In genomic region chr7:88320628-88321336, GRCm38 (mm10) we compare ENCODE assay signal across 8 mouse cellular contexts. TPM values are rescaled to one million over a fixed set of nuclear protein-coding genes. Genes with fewer than 3 reads are reported as not detected.
A peak's percentile ranks its signal among the peaks of the same experiment; 100 is the strongest.
DNase-seq lines count a peak whose midpoint lies in the region; ATAC-seq lines count a peak whose summit lies in the region.
"Had no signal": no experiment of that assay in that cellular context is flagged by ENCODE, and none has a peak within 500 bp of the region (broad histone marks: within the 10 kb centered on the region; RNA-seq: fewer than 3 reads in every experiment).

No protein-coding gene starts in this region.

- no peaks in the 10 kb centered on the region for H3K36me3 ChIP-seq in midbrain, embryonic 11.5 days (ENCODE audit: control insufficient read depth, insufficient read depth, low read length)
- H3K36me3 ChIP-seq in midbrain, embryonic 10.5 days: no peaks in the 10 kb centered on the region
- H3K36me3 ChIP-seq in stomach, embryonic 16.5 days (ENCODE audit: control insufficient read depth, insufficient read depth, low read length): no peaks in the 10 kb centered on the region
- no peaks in the 10 kb centered on the region for H3K36me3 ChIP-seq in kidney, embryonic 15.5 days
- H3K36me3 ChIP-seq: liver, embryonic 13.5 days had no signal

- H3K9ac ChIP-seq in midbrain, embryonic 11.5 days (ENCODE audit: low read length): no peak overlapping the region
- no peak overlapping the region for H3K9ac ChIP-seq in stomach, embryonic 16.5 days (ENCODE audit: low read length)
- H3K9ac ChIP-seq in kidney, embryonic 15.5 days: no peak overlapping the region
- H3K9ac ChIP-seq: liver, embryonic 13.5 days had no signal

- no peak overlapping the region for H3K4me3 ChIP-seq in midbrain, embryonic 11.5 days (ENCODE audit: low read depth, low read length)
- H3K4me3 ChIP-seq in midbrain, embryonic 10.5 days: no peak overlapping the region
- H3K4me3 ChIP-seq in stomach, embryonic 16.5 days (replicated peaks; ENCODE audit: low read length): no peak overlapping the region
- H3K4me3 ChIP-seq in kidney, embryonic 15.5 days (replicated peaks): no peak overlapping the region
- H3K4me3 ChIP-seq: liver, embryonic 13.5 days had no signal

- H3K27ac ChIP-seq in midbrain, embryonic 11.5 days (ENCODE audit: low read depth, low read length): no peak overlapping the region
- H3K27ac ChIP-seq in midbrain, embryonic 10.5 days (replicated peaks): no peak overlapping the region
- peak overlapping the region; percentile 41; the same call in 1 of the 2 replicates for H3K27ac ChIP-seq in stomach, embryonic 16.5 days (ENCODE audit: low read length)
- no peak overlapping the region for H3K27ac ChIP-seq in kidney, embryonic 15.5 days
- H3K27ac ChIP-seq: liver, embryonic 13.5 days had no signal

- no peaks in the 10 kb centered on the region for H3K4me1 ChIP-seq in midbrain, embryonic 11.5 days (ENCODE audit: control insufficient read depth, insufficient read depth, low read length)
- no peaks in the 10 kb centered on the region for H3K4me1 ChIP-seq in midbrain, embryonic 10.5 days
- peaks cover 5% of the 10 kb centered on the region; the same call in 1 of the 2 replicates for H3K4me1 ChIP-seq in stomach, embryonic 16.5 days (ENCODE audit: control insufficient read depth, insufficient read depth, low read length)
- no peaks in the 10 kb centered on the region for H3K4me1 ChIP-seq in kidney, embryonic 15.5 days
- H3K4me1 ChIP-seq: liver, embryonic 13.5 days had no signal

- ATAC-seq in midbrain, embryonic 11.5 days (ENCODE audit: low FRiP score): peak; percentile 61
- ATAC-seq in stomach, embryonic 16.5 days (ENCODE audit: insufficient read depth, low FRiP score): peak; percentile 84
- ATAC-seq in kidney, embryonic 15.5 days (replicated peaks; ENCODE audit: low FRiP score): no peak

- H3K9me3 ChIP-seq in midbrain, embryonic 11.5 days (ENCODE audit: control insufficient read depth, low read length): no peaks in the 10 kb centered on the region
- no peaks in the 10 kb centered on the region for H3K9me3 ChIP-seq in midbrain, embryonic 10.5 days (replicated peaks)
- no peaks in the 10 kb centered on the region for H3K9me3 ChIP-seq in stomach, embryonic 16.5 days (replicated peaks; ENCODE audit: control insufficient read depth, low read length)
- no peaks in the 10 kb centered on the region for H3K9me3 ChIP-seq in kidney, embryonic 15.5 days (replicated peaks)
- H3K9me3 ChIP-seq: liver, embryonic 13.5 days had no signal

- intact Hi-C loops in left cerebral cortex, postnatal 14 days (cut with DNase I): no loop called here

- H3K27me3 ChIP-seq in midbrain, embryonic 11.5 days (ENCODE audit: control insufficient read depth, insufficient read depth, low read length): no peaks in the 10 kb centered on the region
- no peaks in the 10 kb centered on the region for H3K27me3 ChIP-seq in midbrain, embryonic 10.5 days (ENCODE audit: low read depth, poor library complexity, severe bottlenecking)
- H3K27me3 ChIP-seq in stomach, embryonic 16.5 days (ENCODE audit: control insufficient read depth, insufficient read depth, low read length): no peaks in the 10 kb centered on the region
- H3K27me3 ChIP-seq in kidney, embryonic 15.5 days: no peaks in the 10 kb centered on the region
- H3K27me3 ChIP-seq: liver, embryonic 13.5 days had no signal

- no peak for DNase-seq in midbrain, embryonic 11.5 days (ENCODE audit: low spot score, missing footprints)
- DNase-seq in midbrain, embryonic 10.5 days (ENCODE audit: low spot score): no peak
- DNase-seq in frontal cortex, postnatal 25 days (ENCODE audit: low spot score in 2 of 2): peak; percentile 8 to 23
- peak; percentile 66 to 78 for DNase-seq in left cerebral cortex, postnatal 14 days (ENCODE audit: low spot score in 2 of 2)
- DNase-seq in adrenal gland, adult 8-10 months: no peak
- DNase-seq: liver, embryonic 13.5 days had no signal

- no peak overlapping the region for H3K4me2 ChIP-seq in midbrain, embryonic 11.5 days
- peak overlapping the region; percentile 3; the same call in 1 of the 2 replicates for H3K4me2 ChIP-seq in stomach, embryonic 16.5 days (ENCODE audit: low read depth, low read length)
- H3K4me2 ChIP-seq in kidney, embryonic 15.5 days: no peak overlapping the region
- H3K4me2 ChIP-seq: liver, embryonic 13.5 days had no signal

- WGBS in midbrain, embryonic 11.5 days: 73% methylated on average over 12 of the region's 12 CpGs
- WGBS in midbrain, embryonic 10.5 days: 87% methylated on average over 12 of the region's 12 CpGs
- WGBS in stomach, embryonic 16.5 days: 22% methylated on average over 12 of the region's 12 CpGs
- WGBS in kidney, embryonic 15.5 days: 74% methylated on average over 12 of the region's 12 CpGs

RNA-seq across cellular contexts. Expression of gene Ctsc, which starts 42.9 kb away (rescaled TPM):
- polyA plus RNA-seq in midbrain, embryonic 11.5 days (2014; fragmentation: Nextera tagmentation; extraction: Ambion mirVana): 20.0 and 22.8 TPM in 2 replicates
- 20.2 and 20.6 TPM in 2 replicates for polyA plus RNA-seq in midbrain, embryonic 10.5 days (2016; fragmentation: Nextera tagmentation; extraction: Ambion mirVana)
- 10 to 100 TPM; 10.3 TPM for total RNA-seq in left cerebral cortex, postnatal 14 days (2021)
- 141 and 144 TPM in 2 replicates for polyA plus RNA-seq in stomach, embryonic 16.5 days (2015; fragmentation: Nextera tagmentation; extraction: Ambion mirVana)
- 10 to 100 TPM; 23.2 to 52.5 (median 37.9) TPM for total RNA-seq in adrenal gland, adult 8-10 months (2022)
- polyA plus RNA-seq in kidney, embryonic 15.5 days (2015; fragmentation: Nextera tagmentation; extraction: Ambion mirVana): 36.2 and 37.7 TPM in 2 replicates

Comparison
In these comparisons a context has a peak if more than half of its experiments do, and no peak if none do; other contexts are left out.
1. DNase-seq: peak in frontal cortex, postnatal 25 days (2 of 2) and left cerebral cortex, postnatal 14 days (2 of 2); none in midbrain, embryonic 11.5 days (single experiment), midbrain, embryonic 10.5 days (single experiment) and adrenal gland, adult 8-10 months (single experiment).